Mouse (Mus musculus) midbrain, postnatal 0 days (tissue): ENCODE results near the gene Usp49. TPM values are rescaled to one million over a fixed set of nuclear protein-coding genes. Genes with fewer than 3 reads are reported as not detected.
A peak's percentile ranks its signal among the peaks of the same experiment; 100 is the strongest.

Experiments
- ATAC-seq: fragments of 200-750 bp; cut with Nextera tagmentation; 2 replicates; pipeline ENCODE4 v1.8.0; 2017; ENCODE audit warnings: moderate number of reproducible peaks, mild to moderate bottlenecking, moderate TSS enrichment, moderate library complexity; ENCODE audit not compliant: low FRiP score
- DNase-seq: peaks from one replicate; pipeline ENCODE4 v3.0.0-alpha.2; 2015; ENCODE audit warnings: low spot score
- H3K27ac ChIP-seq: fragments of 300-500 bp; sonication (generic); 2 replicates; pipeline ENCODE4 v1.5.1; 2014; ENCODE audit warnings: low read depth, mild to moderate bottlenecking, low read length, mixed read lengths
- H3K27me3 ChIP-seq: fragments of 300-500 bp; sonication (generic); 2 replicates; pipeline ENCODE4 v1.6.1; 2014; ENCODE audit warnings: low read length, control low read depth, mixed read lengths; ENCODE audit not compliant: insufficient read depth
- H3K36me3 ChIP-seq: fragments of 300-500 bp; sonication (generic); 2 replicates; pipeline ENCODE4 v1.6.1; 2014; ENCODE audit warnings: low read length, control low read depth, mixed read lengths; ENCODE audit not compliant: insufficient read depth
- H3K4me1 ChIP-seq: fragments of 300-500 bp; sonication (generic); 2 replicates; pipeline ENCODE4 v1.6.1; 2014; ENCODE audit warnings: mild to moderate bottlenecking, control low read depth, antibody characterized with exemption, low read length, mixed read lengths; ENCODE audit not compliant: insufficient read depth
- H3K4me2 ChIP-seq: fragments of 300-500 bp; sonication (generic); 2 replicates; pipeline ENCODE4 v1.6.1; 2014; ENCODE audit warnings: low read depth, mild to moderate bottlenecking, low read length, mixed read lengths; ENCODE audit not compliant: poor library complexity, severe bottlenecking
- H3K4me3 ChIP-seq: fragments of 300-500 bp; sonication (generic); 2 replicates; pipeline ENCODE4 v1.5.1; 2014; ENCODE audit warnings: low read depth, mild to moderate bottlenecking, low read length, moderate library complexity
- H3K9ac ChIP-seq: fragments of 300-500 bp; sonication (generic); replicated peaks from 2 replicates; pipeline ENCODE4 v1.6.1; 2014; ENCODE audit warnings: mild to moderate bottlenecking, low read length, moderate library complexity, mixed read lengths; ENCODE audit not compliant: poor library complexity, severe bottlenecking
- H3K9me3 ChIP-seq: fragments of 300-500 bp; sonication (generic); 2 replicates; pipeline ENCODE4 v1.6.1; 2016; ENCODE audit warnings: low read length, control low read depth
- CTCF ChIP-seq: IDR thresholded peaks from 2 replicates; pipeline ENCODE4 v1.5.1; 2016; ENCODE audit warnings: antibody characterized with exemption, mild to moderate bottlenecking
- WGBS: fragments of 180-500 bp; shearing (Covaris S2); extraction: QIAGEN DNeasy Blood & Tissue Kit; methylation state at CpG from one replicate; pipeline ENCODE4 v1.1.7; 2014; 5-methylcytosine and 5-hydroxymethylcytosine counted together
- polyA plus RNA-seq: library from polyadenylated mRNA; unstranded; fragments of >200 nt; fragmentation: Nextera tagmentation; extraction: Ambion mirVana; gene quantifications from 2 replicates; pipeline ENCODE4 v1.2.1, GENCODE M21; 2015
- total RNA-seq: library from RNA; depleted of rRNA; stranded (reverse); fragments of >200 nt; gene quantifications from 2 replicates; pipeline ENCODE4 v1.2.3, GENCODE M21; 2014

Gene Usp49
- total and polyA plus RNA-seq, 2 experiments from 2014 or later = 3.7 to 24.4 TPM

DNA sequence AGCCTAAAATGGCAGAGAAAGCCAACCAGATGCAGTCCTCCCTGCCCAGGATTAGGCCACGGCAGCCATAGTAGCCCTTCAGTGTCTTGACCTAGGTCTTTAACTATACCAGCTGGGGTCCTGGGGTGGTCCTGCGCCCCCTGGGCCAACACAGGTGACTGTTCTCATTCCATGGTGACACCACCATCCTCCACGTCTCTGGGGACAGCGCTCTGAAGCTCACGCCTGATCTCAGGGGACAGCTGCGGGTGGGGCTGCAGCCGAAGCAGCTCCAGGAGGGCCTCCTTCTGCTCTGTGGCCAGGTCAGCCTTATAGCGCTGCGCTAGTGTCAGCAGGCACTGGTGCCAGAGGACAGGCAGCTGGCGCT is 29.1 kb upstream of the Usp49 start:
- whole genome bisulfite sequencing = 94% methylated on average over 10 of the region's 10 CpGs
- TF ChIP-seq CTCF = no peak
- no peaks in the 10 kb centered on the region for H3K4me1 ChIP-seq
- peaks cover 45% of the 10 kb centered on the region for H3K36me3 ChIP-seq
- H3K27ac ChIP-seq = no peak overlapping the region
- H3K4me3 ChIP-seq = no peak overlapping the region
- no peaks in the 10 kb centered on the region for H3K9me3 ChIP-seq
- ATAC-seq (no peak), DNase-seq (no peak)
- H3K27me3 ChIP-seq = no peaks in the 10 kb centered on the region
- no peak overlapping the region for H3K9ac ChIP-seq
- H3K4me2 ChIP-seq = no peak overlapping the region

GRCm38 (mm10) chr17:47602289-47602688 is 28.2 kb upstream of the Usp49 start:
- DNase-seq (no peak), ATAC-seq (no peak)
- Histone ChIP-seq H3K9me3 (no peaks in the 10 kb centered on the region), H3K27ac (no peak overlapping the region), H3K36me3 (peaks cover 53% of the 10 kb centered on the region), H3K4me1 (no peaks in the 10 kb centered on the region), H3K27me3 (no peaks in the 10 kb centered on the region), H3K4me3 (no peak overlapping the region), H3K9ac (no peak overlapping the region), H3K4me2 (no peak overlapping the region)
- 91% methylated on average over 11 of the region's 11 CpGs for WGBS
- no peak for TF ChIP-seq CTCF

DNA sequence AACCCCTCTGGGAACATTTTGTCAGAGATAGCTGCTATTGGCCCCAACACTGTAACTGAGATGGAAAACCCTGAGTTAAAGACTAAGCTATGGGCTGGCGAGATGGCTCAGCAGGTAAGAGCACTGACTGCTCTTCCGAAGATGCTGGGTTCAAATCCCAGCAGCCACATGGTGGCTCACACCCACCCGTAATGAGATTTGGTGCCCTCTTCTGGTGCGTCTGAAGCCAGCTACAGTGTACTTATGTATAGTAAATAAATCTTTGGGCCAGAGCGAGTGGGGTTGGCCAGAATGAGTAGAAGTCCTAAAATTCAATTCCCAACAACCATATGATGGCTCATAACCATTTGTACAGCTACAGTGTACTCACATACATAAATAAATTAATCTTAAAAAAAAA is 24.3 kb upstream of the Usp49 start:
- H3K36me3 ChIP-seq = peaks cover 49% of the 10 kb centered on the region

DNA sequence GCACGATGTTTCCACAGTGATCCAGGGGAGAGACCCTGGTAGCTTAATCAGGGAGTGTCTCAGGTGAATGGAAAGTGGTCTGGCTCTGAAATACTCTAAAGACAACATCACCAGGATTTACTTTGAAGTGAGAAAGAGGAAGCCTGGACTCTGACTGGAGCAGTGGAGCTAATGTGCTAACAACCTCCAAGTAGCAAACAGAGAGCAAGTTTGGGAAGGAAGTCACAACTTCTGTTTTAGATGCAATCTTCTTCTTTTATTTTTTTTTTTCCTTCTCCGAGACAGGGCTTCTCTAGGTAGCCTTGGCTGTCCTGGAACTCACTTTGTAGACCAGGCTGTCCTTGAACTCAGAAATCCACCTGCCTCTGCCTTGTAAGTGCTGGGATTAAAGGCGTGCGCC is 21.3 kb upstream of the Usp49 start:
- Histone ChIP-seq H3K27me3 (no peaks in the 10 kb centered on the region), H3K4me1 (peaks cover 13% of the 10 kb centered on the region; the same call in 1 of the 2 replicates), H3K36me3 (peaks cover 31% of the 10 kb centered on the region), H3K9ac (no peak overlapping the region), H3K4me3 (no peak overlapping the region), H3K27ac (no peak overlapping the region), H3K4me2 (no peak overlapping the region), H3K9me3 (no peaks in the 10 kb centered on the region)
- WGBS = 92% methylated on average over 4 of the region's 4 CpGs
- ATAC-seq = no peak
- no peak for DNase-seq
- no peak for TF ChIP-seq CTCF

More for the DNA sequence above, 24.3 kb upstream of the Usp49 start:
- H3K27ac ChIP-seq = no peak overlapping the region
- no peak overlapping the region for H3K4me3 ChIP-seq
- no peaks in the 10 kb centered on the region for H3K9me3 ChIP-seq
- no peak overlapping the region for H3K9ac ChIP-seq
- H3K4me1 ChIP-seq = peaks cover 7% of the 10 kb centered on the region; the same call in 1 of the 2 replicates
- TF ChIP-seq CTCF = peak; percentile 57
- ATAC-seq = no peak
- WGBS = 76% methylated on average over 5 of the region's 5 CpGs
- no peaks in the 10 kb centered on the region for H3K27me3 ChIP-seq
- no peak overlapping the region for H3K4me2 ChIP-seq
- DNase-seq = no peak

DNA sequence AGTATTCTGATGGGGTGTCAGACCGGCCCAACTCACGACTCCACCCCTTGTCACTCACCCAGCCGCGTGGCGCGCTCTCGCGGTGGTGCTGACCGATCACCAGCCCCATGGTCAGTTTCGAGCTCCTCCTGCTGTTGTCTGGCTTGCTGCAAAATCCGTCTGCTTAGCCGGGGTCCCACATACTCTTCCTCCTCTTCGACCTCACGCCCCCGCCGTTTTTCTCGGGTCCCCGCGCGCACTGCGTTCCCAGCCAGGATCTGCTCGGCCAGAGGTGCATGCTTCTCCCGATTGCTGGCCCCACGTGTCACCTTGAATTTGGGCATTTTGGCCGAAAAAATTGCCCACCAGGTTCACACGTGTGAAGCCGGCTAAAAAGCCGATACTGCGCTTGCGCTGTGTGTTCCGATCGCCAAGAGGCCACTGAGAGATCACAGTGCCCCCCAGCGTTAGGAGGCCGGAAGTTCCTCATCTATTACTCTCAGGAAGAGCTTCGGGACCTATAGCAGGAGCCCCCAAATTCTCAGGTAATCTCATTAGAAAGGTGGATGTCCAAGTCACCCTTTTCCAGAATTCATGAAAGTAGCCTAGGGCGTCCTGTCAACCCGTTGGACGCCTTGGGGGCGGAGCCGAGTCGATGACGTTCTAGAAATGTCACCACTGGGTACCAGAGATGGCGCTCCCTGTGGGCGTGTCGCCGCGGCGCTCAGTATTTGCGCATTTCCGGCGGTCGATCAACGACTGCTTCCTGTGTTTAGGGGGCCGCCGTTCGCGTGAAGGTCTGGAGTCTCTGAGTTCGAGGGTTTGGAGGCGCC is 19.4 kb upstream of the Usp49 start, which contains the start of the genes Bysl, Med20 and Gm20517:
Gene Bysl, minus strand, starts transcription at position 644 of the 812 bp plus-strand sequence.
Gene Med20, plus strand, starts transcription at position 734 of the 812 bp plus-strand sequence.
Gene Gm20517, plus strand, starts transcription at position 741 of the 812 bp plus-strand sequence.
- Histone ChIP-seq H3K9ac (peak within 1 kb of the TSS; percentile 78), H3K4me1 (peaks cover 13% of the 10 kb centered on the region; the same call in 1 of the 2 replicates), H3K36me3 (peaks cover 14% of the 10 kb centered on the region), H3K27ac (peak within 1 kb of the TSS; percentile 79), H3K4me3 (peak within 1 kb of the TSS; percentile 81), H3K9me3 (no peaks in the 10 kb centered on the region), H3K4me2 (peak within 1 kb of the TSS; percentile 83), H3K27me3 (no peaks in the 10 kb centered on the region)
- ATAC-seq (peak; percentile 97), DNase-seq (peak; percentile 98)
- TF ChIP-seq CTCF = peak; percentile 88
- under 1% methylated on average over 59 of the region's 59 CpGs for WGBS

- ATAC-seq (no peak; the same call in 1 of the 2 replicates), DNase-seq (no peak)
- no peak for TF ChIP-seq CTCF
- H3K4me1 ChIP-seq = peaks cover 13% of the 10 kb centered on the region; the same call in 1 of the 2 replicates
- H3K9me3 ChIP-seq = no peaks in the 10 kb centered on the region
- peak overlapping the region; percentile 79 for H3K27ac ChIP-seq
- peak overlapping the region; percentile 81 for H3K4me3 ChIP-seq
- H3K4me2 ChIP-seq = peak overlapping the region; percentile 83
- H3K36me3 ChIP-seq = peaks cover 12% of the 10 kb centered on the region
- WGBS = 0% methylated on average over 13 of the region's 13 CpGs
- H3K9ac ChIP-seq = peak overlapping the region; percentile 78
- H3K27me3 ChIP-seq = no peaks in the 10 kb centered on the region
Observed at GRCm38 (mm10) chr17:47611661-47611982, 18.9 kb upstream of the Usp49 start.
